Mouse (Mus musculus) liver, adult (tissue): Measurements from ENCODE around the gene Fmo1.

Experiments
- GATA4 ChIP-seq: IDR thresholded peaks from 2 replicates; pipeline ENCODE4 v1.6.1; 2014; ENCODE audit warnings: mild to moderate bottlenecking, low read length; ENCODE audit not compliant: insufficient replicate concordance

Gene Fmo1

DNA sequence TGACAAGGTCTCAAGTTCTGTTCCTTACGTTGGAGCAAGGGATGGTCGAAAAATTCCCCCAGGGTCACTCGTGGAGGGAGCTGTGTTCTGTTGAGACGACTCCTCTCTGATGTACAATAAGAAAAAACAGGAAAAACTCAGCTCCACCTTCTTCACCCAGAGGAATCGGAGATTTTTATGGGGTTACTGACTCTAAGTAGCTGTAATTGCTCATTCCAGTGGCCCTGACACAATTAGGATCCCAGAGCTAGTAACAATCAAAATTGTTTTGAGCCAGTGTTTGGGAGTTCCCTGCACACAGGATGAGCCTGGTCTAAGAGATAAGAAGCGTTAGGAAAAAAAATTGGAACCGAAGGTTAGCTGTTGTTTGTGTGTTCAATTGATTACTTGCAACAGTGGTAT is at the start of gene Fmo1:
Gene Fmo1, minus strand, starts transcription at position 331 of the 402 bp plus-strand sequence.
- peak; percentile 98 for TF ChIP-seq GATA4

DNA sequence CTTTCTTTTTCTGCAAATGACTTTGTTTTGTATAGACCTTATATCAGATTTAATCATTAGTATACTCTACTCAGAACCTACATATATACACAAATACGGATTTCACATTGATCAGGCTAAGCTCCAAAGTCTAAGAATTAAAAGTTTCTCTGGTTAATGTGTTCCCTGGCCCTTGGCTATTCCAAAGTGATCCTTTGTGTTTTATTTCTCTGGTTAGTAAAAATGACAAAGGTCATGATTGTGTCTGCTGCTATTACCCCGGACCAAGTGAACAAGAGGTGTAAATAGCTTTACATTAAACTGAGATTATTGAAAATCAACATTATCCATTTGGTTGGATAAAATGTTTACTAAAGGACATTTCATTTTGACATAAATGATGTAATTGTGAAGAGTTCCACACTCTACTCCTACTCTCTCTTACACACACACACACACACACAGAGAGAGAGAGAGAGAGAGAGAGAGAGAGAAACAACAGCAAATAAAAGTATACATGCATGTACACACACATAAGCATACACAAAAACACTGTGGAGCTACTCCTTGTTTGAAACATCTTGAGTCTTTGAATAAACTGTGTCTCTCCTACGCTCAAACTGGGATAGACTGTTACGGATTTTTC is 48.6 kb upstream of the Fmo1 start:
- no peak for TF ChIP-seq GATA4

DNA sequence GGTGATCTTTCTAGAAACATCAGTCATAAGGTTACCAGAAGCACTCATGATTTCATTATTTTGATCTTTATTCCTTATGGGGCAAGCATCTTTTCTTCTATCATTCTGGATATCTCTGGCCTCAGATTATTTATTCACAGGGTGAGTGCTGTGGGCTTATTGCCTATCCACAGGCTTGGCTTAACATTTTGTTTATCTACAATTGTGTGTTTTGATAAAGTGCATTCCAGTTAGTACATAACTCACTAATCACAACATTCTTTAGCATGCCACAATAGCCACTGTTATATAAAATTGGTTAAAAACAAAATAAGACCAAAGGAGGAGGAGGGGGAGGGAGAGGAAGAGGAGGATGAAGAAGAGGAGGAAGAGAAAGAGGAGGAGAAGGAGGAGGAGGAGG is 45.7 kb upstream of the Fmo1 start:
- no peak for TF ChIP-seq GATA4

DNA sequence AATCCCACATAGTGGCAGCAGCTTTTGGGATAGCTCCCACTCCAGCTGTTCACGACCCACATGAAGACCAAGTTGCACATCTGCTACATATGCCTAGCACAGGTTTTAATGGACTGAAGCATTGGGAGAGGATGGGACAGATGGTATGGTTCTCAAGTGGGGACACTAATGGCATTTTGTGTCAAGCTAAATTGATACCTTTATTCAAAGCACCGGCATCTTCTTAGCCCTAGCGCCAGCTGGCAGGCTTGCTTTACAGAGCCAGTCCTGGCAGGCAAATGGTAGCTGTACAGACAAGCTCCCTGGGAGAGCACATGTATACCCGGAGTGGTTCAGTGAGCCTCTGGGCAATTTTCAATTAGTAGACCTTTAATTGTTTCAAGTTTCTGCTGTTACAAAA is 35.5 kb upstream of the Fmo1 start:
- TF ChIP-seq GATA4, result no peak

DNA sequence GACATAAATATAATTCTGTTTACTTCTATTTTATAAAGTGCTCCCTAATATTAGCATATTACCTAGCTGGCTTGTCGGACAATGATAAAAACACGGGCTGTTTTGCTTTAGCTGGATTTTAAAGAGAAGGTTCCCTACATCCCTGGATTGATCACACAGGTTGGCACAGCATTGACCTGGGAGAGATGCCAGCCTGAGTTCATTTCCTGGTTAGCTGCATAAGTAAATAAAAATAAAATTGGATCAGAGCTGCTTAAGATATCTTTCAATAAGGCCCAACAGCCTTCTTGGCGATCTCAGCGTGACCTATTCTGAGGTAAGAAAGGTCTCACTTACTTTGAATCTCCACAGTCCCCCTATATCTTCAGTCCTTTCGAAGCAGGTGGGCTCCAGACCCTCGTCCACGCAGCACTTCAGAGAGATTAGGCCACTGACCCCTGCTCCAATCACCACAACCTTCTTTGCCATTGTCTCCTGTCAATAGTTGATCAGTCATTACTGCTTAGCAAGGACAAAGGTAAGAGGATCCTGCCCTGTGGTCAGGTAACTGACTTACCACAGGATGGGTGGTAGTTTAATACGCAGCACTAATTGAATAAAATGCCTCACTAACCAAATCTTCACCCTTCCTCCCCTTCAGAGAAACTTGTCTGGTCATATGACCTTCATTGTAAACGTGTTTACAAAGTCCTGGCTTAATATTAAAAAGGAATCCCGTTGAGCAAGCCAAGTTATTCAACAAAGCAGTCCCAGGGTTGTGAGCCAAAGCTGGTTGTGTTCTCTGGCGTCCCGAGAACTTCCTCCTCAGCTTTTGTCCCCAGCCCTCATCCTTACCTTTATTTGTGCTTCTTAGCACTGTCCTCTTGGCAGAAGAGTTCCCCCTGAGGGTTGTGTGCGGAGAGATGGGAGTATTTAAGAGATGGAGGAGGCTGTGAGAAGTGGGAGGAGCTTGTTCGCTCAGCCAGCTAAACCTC is 31.7 kb upstream of the Fmo1 start, which contains the start of gene Fmo2:
Gene Fmo2, minus strand, starts transcription at position 889 of the 974 bp plus-strand sequence.
- no peak for TF ChIP-seq GATA4

DNA sequence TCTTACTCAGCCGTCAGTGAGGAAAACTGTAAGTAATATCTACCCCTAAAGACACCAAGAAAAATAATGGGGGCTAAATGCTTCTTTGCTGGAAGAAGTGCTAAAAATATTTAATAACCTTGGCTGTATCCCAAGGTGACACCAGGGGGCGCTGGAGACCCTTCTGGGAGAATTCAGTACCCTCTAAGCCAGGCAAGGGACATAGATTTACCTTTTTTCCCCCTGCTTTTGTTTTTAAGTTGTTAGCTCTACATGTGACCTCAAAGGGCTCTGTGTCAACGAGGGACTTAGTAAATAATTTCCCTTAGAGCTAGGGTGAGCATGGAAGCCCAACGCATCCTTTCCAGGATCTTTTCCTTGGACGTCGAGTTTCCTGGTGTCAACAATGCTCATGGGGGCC is 29.5 kb upstream of the Fmo1 start:
- no peak for TF ChIP-seq GATA4

DNA sequence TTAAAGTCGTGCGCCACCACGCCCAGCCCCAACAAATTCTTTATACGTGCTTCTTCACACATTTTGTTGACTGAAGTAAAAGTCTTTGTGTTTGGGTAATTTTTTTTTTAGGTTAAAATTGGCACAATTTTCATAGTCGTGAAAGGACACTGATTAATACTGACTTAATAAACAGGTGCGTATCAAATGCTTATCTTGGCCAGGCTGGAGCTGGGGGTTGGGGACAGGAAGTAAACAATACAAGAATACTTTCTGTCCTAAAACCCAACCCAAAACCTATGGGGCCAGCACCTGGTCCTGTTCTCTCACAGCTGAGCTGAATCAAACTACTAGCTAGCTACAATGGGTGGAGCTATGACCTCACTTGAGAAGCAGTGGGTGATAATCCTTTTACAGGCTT is 26.6 kb upstream of the Fmo1 start:
- no peak for TF ChIP-seq GATA4

DNA sequence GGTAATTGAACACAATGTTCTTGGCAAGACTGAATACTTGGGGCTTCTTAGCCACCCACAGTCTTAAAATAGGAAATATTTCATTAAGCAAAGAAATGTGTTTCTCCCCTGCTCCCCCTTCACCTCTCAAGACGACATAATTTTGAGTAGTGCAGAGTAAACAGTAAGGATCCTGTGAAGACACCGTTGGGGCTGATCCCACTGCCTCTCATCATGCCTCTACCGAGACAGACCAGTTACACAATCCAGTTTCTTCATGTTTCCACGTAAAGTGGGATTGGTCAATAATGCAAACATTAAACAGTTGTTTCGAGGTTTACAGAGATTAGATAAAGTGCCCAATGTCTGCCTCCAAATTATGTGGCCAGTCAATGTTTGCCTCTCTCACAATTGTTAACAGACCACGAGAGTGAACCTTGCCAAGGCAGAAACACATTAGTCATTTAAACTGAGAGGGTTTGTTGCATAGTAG is 25.6 kb upstream of the Fmo1 start:
- TF ChIP-seq GATA4, result peak; percentile 65; the same call in 1 of the 2 replicates

GRCm38 (mm10) chr1:162888646-162889045 is 22.2 kb upstream of the Fmo1 start:
- no peak for TF ChIP-seq GATA4

DNA sequence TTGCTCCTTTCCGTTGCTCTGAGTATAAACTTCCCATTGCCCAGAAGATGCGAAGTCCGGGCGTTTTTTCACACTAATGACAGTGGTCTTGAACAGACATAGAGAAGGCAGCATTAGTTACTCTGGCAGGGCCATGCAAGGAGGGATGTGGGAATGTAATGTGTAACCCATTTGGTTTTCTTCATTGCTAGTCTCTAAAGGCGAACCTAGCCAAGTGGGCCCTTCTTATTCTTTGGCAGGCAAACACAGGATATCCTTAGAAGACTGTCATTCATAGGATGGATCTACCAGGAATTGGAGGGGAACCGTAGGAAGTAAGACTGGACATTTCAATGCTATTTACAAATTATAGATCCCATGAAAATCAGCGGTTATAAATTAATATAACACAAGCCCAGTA is 21.2 kb upstream of the Fmo1 start:
- no peak for TF ChIP-seq GATA4

GRCm38 (mm10) chr1:162886138-162886816 is 19.9 kb upstream of the Fmo1 start:
- no peak for TF ChIP-seq GATA4

GRCm38 (mm10) chr1:162882681-162883080 is 16.3 kb upstream of the Fmo1 start:
- no peak for TF ChIP-seq GATA4

- no peak for TF ChIP-seq GATA4
These were observed 13.4 kb upstream of the Fmo1 start for GRCm38 (mm10) chr1:162879595-162880369.

- TF ChIP-seq GATA4, result peak; percentile 15; the same call in 1 of the 2 replicates
These were observed 8.7 kb upstream of the Fmo1 start for GRCm38 (mm10) chr1:162875091-162875490.
